Mouse (Mus musculus) layer of hippocampus, postnatal 36 days (tissue): ENCODE data around the gene Ciz1. TPM values are rescaled to one million over a fixed set of nuclear protein-coding genes. Genes with fewer than 3 reads are reported as not detected.

Experiments used
- DNase-seq, 2 experiments: peaks; one replicate each; pipeline ENCODE4 v3.0.0; 2022
- total RNA-seq, 2 experiments: library from RNA; stranded (reverse); gene quantifications; 2 replicates each; pipeline ENCODE4 v1.2.3; 2021

The Ciz1 gene
- 10 to 100 TPM; 69.8 to 94.5 TPM for total RNA-seq

- DNase-seq: peak; percentile 41 to 57
Measured at GRCm38 (mm10) chr2:32352151-32353006, at the start of gene Ciz1. Ciz1 (plus strand) TSS chr2:32352327.

GRCm38 (mm10) chr2:32302952-32303351 is 49.2 kb upstream of the Ciz1 start:
- no peak for DNase-seq

- DNase-seq: no peak
Measured at GRCm38 (mm10) chr2:32304145-32304832, 47.8 kb upstream of the Ciz1 start.

- no peak for DNase-seq
Measured at GRCm38 (mm10) chr2:32305668-32306067, 46.5 kb upstream of the Ciz1 start.

GRCm38 (mm10) chr2:32306176-32306575 is 46.0 kb upstream of the Ciz1 start:
- no peak for DNase-seq

GRCm38 (mm10) chr2:32307247-32307798 is 44.8 kb upstream of the Ciz1 start:
- DNase-seq: no peak

GRCm38 (mm10) chr2:32307941-32308760 is 44.0 kb upstream of the Ciz1 start:
- no peak for DNase-seq

- no peak for DNase-seq
Measured at GRCm38 (mm10) chr2:32308870-32309568, 43.1 kb upstream of the Ciz1 start.

- no peak for DNase-seq
Measured at GRCm38 (mm10) chr2:32310096-32310845, 41.9 kb upstream of the Ciz1 start.

- no peak for DNase-seq
Measured at GRCm38 (mm10) chr2:32311443-32312317, 40.4 kb upstream of the Ciz1 start.

GRCm38 (mm10) chr2:32312318-32312964 is 39.7 kb upstream of the Ciz1 start:
- no peak for DNase-seq

- no peak for DNase-seq
Measured at GRCm38 (mm10) chr2:32314831-32315230, 37.3 kb upstream of the Ciz1 start.

GRCm38 (mm10) chr2:32315751-32316150 is 36.4 kb upstream of the Ciz1 start:
- DNase-seq: no peak

- no peak for DNase-seq
Measured at GRCm38 (mm10) chr2:32316887-32317656, 35.1 kb upstream of the Ciz1 start.

GRCm38 (mm10) chr2:32317791-32318417 is 34.2 kb upstream of the Ciz1 start:
- DNase-seq: no peak

GRCm38 (mm10) chr2:32318709-32319585 is 33.2 kb upstream of the Ciz1 start:
- DNase-seq: no peak
